Mouse (Mus musculus) embryonic fibroblast, embryonic 13.5 days (primary cell): ENCODE results near the gene Taf1c.

Source experiments
- CTCF ChIP-seq: IDR thresholded peaks from 2 replicates; pipeline ENCODE4 v1.5.1; 2011; ENCODE audit warnings: mild to moderate bottlenecking, control low read depth, low read length, moderate library complexity, borderline replicate concordance; ENCODE audit not compliant: insufficient read depth
- POLR2A ChIP-seq: IDR thresholded peaks from 2 replicates; pipeline ENCODE4 v1.6.1; 2011; ENCODE audit warnings: low read depth, mild to moderate bottlenecking, control low read depth, low read length, moderate library complexity

DNA sequence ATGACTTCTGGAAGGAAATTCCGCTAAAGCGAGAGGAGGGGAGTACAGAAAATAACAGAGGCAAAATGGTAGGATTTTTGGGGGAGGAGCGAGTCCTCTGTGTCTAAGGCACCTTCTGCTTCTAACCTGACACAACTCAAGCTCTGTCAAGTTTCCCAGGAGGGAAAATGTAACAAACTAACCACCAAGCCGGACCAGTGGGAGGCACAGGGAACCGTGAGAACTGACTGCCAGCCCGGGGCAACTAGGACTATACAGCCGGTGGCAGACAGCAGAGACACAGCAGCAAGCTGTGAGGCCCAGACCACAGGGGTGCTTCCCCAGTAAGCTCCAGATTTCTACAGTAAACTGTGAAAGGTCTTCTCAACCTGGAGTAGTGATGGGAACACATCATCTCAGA is 36.1 kb downstream of the Taf1c start:
- TF ChIP-seq CTCF (no peak), POLR2A (no peak)
